Comparison of ENCODE assay signal across 7 mouse cellular contexts in the genomic region with DNA sequence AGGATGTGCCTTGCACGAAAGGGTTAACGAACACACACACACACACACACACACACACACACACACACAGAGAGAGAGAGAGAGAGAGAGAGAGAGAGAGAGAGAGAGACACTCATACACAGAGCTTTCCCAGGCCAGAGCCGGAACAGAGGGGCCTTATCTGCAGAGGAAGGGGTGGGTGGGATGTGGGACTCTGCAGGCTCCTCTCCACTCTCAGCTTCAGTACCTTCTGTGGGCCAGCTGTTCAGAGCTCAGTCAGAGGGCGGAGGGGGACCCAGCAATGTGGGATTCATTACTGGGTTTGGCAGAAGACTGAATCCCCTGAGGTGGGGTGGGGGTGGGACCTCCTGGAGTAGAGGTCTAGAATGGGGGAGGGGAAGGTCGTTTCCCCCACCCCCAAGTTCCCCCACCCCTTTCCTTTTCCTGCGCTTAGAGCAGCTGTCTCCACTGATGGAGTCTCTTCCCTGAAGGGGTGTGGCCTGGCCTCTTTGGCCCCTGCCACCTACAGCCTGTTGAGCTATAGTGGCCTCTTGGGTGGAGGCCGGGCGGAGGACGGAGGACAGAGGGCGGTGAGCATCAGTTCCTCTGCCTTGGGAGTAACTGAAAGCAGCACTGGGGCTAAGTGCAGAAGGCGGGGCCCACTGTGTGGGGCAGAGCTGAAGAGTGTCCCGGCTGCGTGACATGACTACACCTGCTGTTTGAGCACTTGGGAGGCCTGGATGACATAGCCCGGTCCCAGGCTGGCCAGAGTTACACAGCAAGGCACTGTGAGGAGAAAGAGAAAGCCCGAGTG.
DNase-seq lines count a peak whose midpoint lies in the region; ATAC-seq and TF ChIP-seq lines count a peak whose summit lies in the region.

No protein-coding gene starts in this region.

- H3K27me3 ChIP-seq in liver, embryonic 14.5 days (ENCODE audit: control insufficient read depth, insufficient read depth, low read length): no peaks in the 10 kb centered on the region

- peak overlapping the region; percentile 89 for H3K27ac ChIP-seq in ES-E14 (ENCODE audit: insufficient read depth, low read depth, low read length, poor library complexity, severe bottlenecking)
- H3K27ac ChIP-seq in liver, embryonic 14.5 days: peak overlapping the region; percentile 48

- peak overlapping the region; percentile 22 to 30; a peak in 3 of 4 replicates for H3K4me3 ChIP-seq in ES-E14 (ENCODE audit: insufficient read depth in 1 of 2, low read depth in 1 of 2, low read length in 2 of 2, poor library complexity in 1 of 2, severe bottlenecking in 1 of 2)
- H3K4me3 ChIP-seq in liver, embryonic 14.5 days (ENCODE audit: insufficient read depth in 1 of 2, low read depth in 2 of 2, low read length in 2 of 2): peak overlapping the region in 1 of 2 experiments; percentile 2; a peak in 1 of 4 replicates

- TF ChIP-seq CTCF in liver, embryonic 14.5 days (IDR thresholded peaks at IDR 0.05; ENCODE audit: low read depth): no peak

- intact Hi-C loops in heart, postnatal 14 days (cut with DNase I): no loop called here

- TF ChIP-seq EP300 in liver, embryonic 14.5 days (IDR thresholded peaks at IDR 0.05; ENCODE audit: low read depth): no peak

- peak; percentile 61 for ATAC-seq in liver, embryonic 14.5 days (ENCODE audit: insufficient read depth)
- no peak for ATAC-seq in cerebellum, adult (ENCODE audit: insufficient number of reproducible peaks, low FRiP score, low TSS enrichment)

- H3K9ac ChIP-seq in ES-E14 (ENCODE audit: insufficient read depth, low read depth, low read length, poor library complexity, severe bottlenecking): peak overlapping the region; percentile 9; the same call in 1 of the 2 replicates
- peak overlapping the region; percentile 16; the same call in 1 of the 2 replicates for H3K9ac ChIP-seq in liver, embryonic 14.5 days (replicated peaks)

- H3K36me3 ChIP-seq in ES-E14 (ENCODE audit: control insufficient read depth, insufficient read depth, low read length, poor library complexity, severe bottlenecking): no peaks in the 10 kb centered on the region
- H3K36me3 ChIP-seq in liver, embryonic 14.5 days (replicated peaks; ENCODE audit: control insufficient read depth, insufficient read depth, low read depth): no peaks in the 10 kb centered on the region

- 11% methylated on average over 14 of the region's 15 CpGs for WGBS in liver, embryonic 14.5 days (ENCODE audit: insufficient replicate concordance)

- peaks cover 24 to 61% of the 10 kb centered on the region in 2 experiments for H3K4me1 ChIP-seq in ES-E14 (ENCODE audit: control insufficient read depth in 2 of 2, insufficient read depth in 2 of 2, low read length in 2 of 2, poor library complexity in 1 of 2)
- H3K4me1 ChIP-seq in liver, embryonic 14.5 days (replicated peaks; ENCODE audit: control insufficient read depth in 2 of 2, insufficient read depth in 2 of 2, low read length in 1 of 2): peaks cover 38 to 72% of the 10 kb centered on the region in 2 experiments

- in situ Hi-C loops in ES-E14 (cut with MboI; ENCODE audit: low sequenced_read_pairs in 2 of 2, unreplicated experiment in 2 of 2): no loop called here

- H3K9me3 ChIP-seq in ES-E14 (ENCODE audit: control insufficient read depth, insufficient read depth, low read depth, low read length): no peaks in the 10 kb centered on the region
- H3K9me3 ChIP-seq in liver, embryonic 14.5 days (ENCODE audit: control insufficient read depth, low read length): no peaks in the 10 kb centered on the region

- peak overlapping the region; percentile 44 for H3K4me2 ChIP-seq in liver, embryonic 14.5 days (ENCODE audit: low read depth)

- no peak for DNase-seq in ES-E14 (ENCODE audit: low read depth, low spot score)
- DNase-seq in embryo, embryonic 9.5 days (ENCODE audit: extremely low spot score): peak; percentile 66
- peak; percentile 67 for DNase-seq in heart, postnatal 14 days
- DNase-seq in liver, embryonic 14.5 days (ENCODE audit: low read depth in 3 of 3, low spot score in 3 of 3): no peak
- peak; percentile 59 to 60 for DNase-seq in natural killer cell, adult 2 months (ENCODE audit: low spot score in 2 of 2)
- DNase-seq in right cerebral cortex, adult 18-20 months: no peak

TF ChIP-seq in ES-E14, 5 proteins besides CTCF, POLR2A, EP300 and RAD21:
- TF ChIP-seq ZC3H11A (IDR thresholded peaks at IDR 0.05; ENCODE audit: borderline replicate concordance, low read depth, low read length): no peak
- no peak for TF ChIP-seq CHD2 (IDR thresholded peaks at IDR 0.05; ENCODE audit: low read depth, low read length)
- TF ChIP-seq ZNF384 (IDR thresholded peaks at IDR 0.05; ENCODE audit: low read depth, low read length): no peak
- TF ChIP-seq MAFK (IDR thresholded peaks at IDR 0.05; ENCODE audit: insufficient read depth, low read depth, low read length): no peak
- no peak for TF ChIP-seq HCFC1 (IDR thresholded peaks at IDR 0.05; ENCODE audit: borderline replicate concordance, insufficient read depth, low read length)

Comparison
In these comparisons a context has a peak if more than half of its experiments do, and no peak if none do; other contexts are left out.
1. DNase-seq: peak in embryo, embryonic 9.5 days (single experiment), heart, postnatal 14 days (2 of 2) and natural killer cell, adult 2 months (2 of 2); none in ES-E14 (single experiment), liver, embryonic 14.5 days (0 of 3) and right cerebral cortex, adult 18-20 months (single experiment).